Mouse (Mus musculus): ENCODE data around the gene Gm17409. TPM values are rescaled to one million over a fixed set of nuclear protein-coding genes. Genes with fewer than 3 reads are reported as not detected.

Gm17409 gene
- total RNA-seq (2023) = not detected

GRCm38 (mm10) chr2:58469816-58470215 is at the start of gene Gm17409:
Gene Gm17409, plus strand, starts transcription at chr2:58470116.

Other genes starting within 250 kb of the Gm17409 start
- gene Acvr1c, start 112.2 kb upstream of the Gm17409 start, total RNA-seq (2023) = not detected
- 1 to 10 TPM; 2.6 to 4.0 TPM for gene Acvr1, start 97.0 kb downstream of the Gm17409 start, total RNA-seq (2023)
- under 1 TPM in 1 of 2 experiments, not detected in 1; 0.53 TPM for gene Upp2, start 97.2 kb downstream of the Gm17409 start, total RNA-seq (2023)